Mouse (Mus musculus) stomach, postnatal 0 days (tissue): ENCODE results near the gene Myo5c.

Experiments used
- CTCF ChIP-seq: IDR thresholded peaks from 2 replicates; pipeline ENCODE4 v1.5.1; 2016; ENCODE audit warnings: antibody characterized with exemption, low read depth, mild to moderate bottlenecking, moderate library complexity
- EP300 ChIP-seq: optimal IDR thresholded peaks from 2 replicates; pipeline ENCODE3; 2016; ENCODE audit warnings: antibody characterized with exemption

DNA sequence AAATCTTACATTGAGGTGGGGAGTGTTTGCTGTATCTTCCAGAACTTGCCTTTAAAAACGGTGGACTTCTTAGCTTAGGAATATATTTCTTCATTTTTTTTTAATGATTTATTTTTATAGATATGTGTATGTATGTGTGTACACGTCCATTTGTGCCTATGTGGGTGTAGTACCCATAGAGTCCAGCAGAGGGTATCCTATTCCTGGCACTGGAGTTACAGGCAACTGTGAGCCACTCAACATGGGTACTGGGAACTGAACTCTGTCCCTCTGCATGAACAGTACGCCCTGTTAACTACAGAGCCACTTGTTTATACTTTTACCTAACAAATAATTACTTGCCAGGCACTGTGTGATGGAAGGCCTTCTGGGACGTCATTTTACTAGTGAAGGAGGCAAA, 27.8 kb downstream of the Myo5c start:
- TF ChIP-seq CTCF: peak; percentile 64
- no peak for TF ChIP-seq EP300
